Mouse (Mus musculus) forebrain, embryonic 16.5 days (tissue): ENCODE measurements around the gene Cmas. TPM values are rescaled to one million over a fixed set of nuclear protein-coding genes. Genes with fewer than 3 reads are reported as not detected.
A peak's percentile ranks its signal among the peaks of the same experiment; 100 is the strongest.

Experiments
- ATAC-seq: fragments of 200-750 bp; cut with Nextera tagmentation; 2 replicates; pipeline ENCODE4 v1.8.0; 2017; ENCODE audit warnings: mild to moderate bottlenecking, moderate library complexity
- H3K27ac ChIP-seq: fragments of 300-500 bp; sonication (generic); 2 replicates; pipeline ENCODE4 v1.5.1; 2014; ENCODE audit warnings: low read length, control low read depth
- H3K27me3 ChIP-seq: fragments of 300-500 bp; sonication (generic); replicated peaks from 2 replicates; pipeline ENCODE4 v1.6.1; 2014; ENCODE audit warnings: low read length; ENCODE audit not compliant: control insufficient read depth, insufficient read depth
- H3K36me3 ChIP-seq: fragments of 300-500 bp; sonication (generic); 2 replicates; pipeline ENCODE4 v1.6.1; 2014; ENCODE audit not compliant: control insufficient read depth, insufficient read depth
- H3K4me1 ChIP-seq: fragments of 300-500 bp; sonication (generic); replicated peaks from 2 replicates; pipeline ENCODE4 v1.6.1; 2014; ENCODE audit warnings: low read length; ENCODE audit not compliant: control insufficient read depth, insufficient read depth
- H3K4me2 ChIP-seq: fragments of 300-500 bp; sonication (generic); 2 replicates; pipeline ENCODE4 v1.6.1; 2014; ENCODE audit warnings: mild to moderate bottlenecking, low read length, control low read depth
- H3K4me3 ChIP-seq: fragments of 300-500 bp; sonication (generic); replicated peaks from 2 replicates; pipeline ENCODE4 v1.5.1; 2014; ENCODE audit warnings: mild to moderate bottlenecking, low read length, control low read depth
- H3K9ac ChIP-seq: fragments of 300-500 bp; sonication (generic); replicated peaks from 2 replicates; pipeline ENCODE4 v1.6.1; 2014; ENCODE audit warnings: low read depth, low read length, control low read depth
- H3K9me3 ChIP-seq: fragments of 300-500 bp; sonication (generic); 2 replicates; pipeline ENCODE4 v1.6.1; 2016; ENCODE audit warnings: low read length; ENCODE audit not compliant: control insufficient read depth
- WGBS: fragments of 180-500 bp; shearing (Covaris S2); extraction: QIAGEN DNeasy Blood & Tissue Kit; methylation state at CpG from one replicate; pipeline ENCODE4 v1.1.7; 2014; 5-methylcytosine and 5-hydroxymethylcytosine counted together
- polyA plus RNA-seq: library from polyadenylated mRNA; unstranded; fragments of >200 nt; fragmentation: Nextera tagmentation; extraction: Ambion mirVana; gene quantifications from 2 replicates; pipeline ENCODE4 v1.2.1, GENCODE M21; 2015

Gene Cmas
- polyA plus RNA-seq, 1 experiment from 2014 or later: 150 TPM

DNA sequence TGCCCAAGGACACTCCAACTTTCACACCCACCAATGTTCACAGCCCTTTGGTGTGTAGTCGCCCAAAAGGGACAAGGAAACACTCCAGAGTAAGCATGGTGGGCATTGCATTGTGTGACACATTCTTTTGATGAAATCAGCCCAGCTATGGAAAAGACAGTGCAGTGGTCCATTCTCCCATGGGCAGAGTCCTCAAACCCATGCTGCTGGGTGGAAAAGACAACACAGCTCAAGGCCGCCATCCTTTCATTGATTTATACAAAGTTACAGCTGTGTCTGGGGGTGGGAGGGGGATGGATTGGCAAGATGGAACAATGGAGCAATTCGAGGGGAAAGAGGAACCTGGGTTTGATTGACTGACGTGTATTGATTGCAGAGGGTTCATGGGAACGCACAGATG lies 56.5 kb downstream of the Cmas start:
- no peak overlapping the region for H3K4me2 ChIP-seq
- WGBS: 42% methylated on average over 5 of the region's 5 CpGs
- no peak for ATAC-seq
- H3K4me3 ChIP-seq: no peak overlapping the region
- peaks cover 14% of the 10 kb centered on the region for H3K4me1 ChIP-seq
- H3K9me3 ChIP-seq: no peaks in the 10 kb centered on the region
- H3K9ac ChIP-seq: no peak overlapping the region
- H3K36me3 ChIP-seq: no peaks in the 10 kb centered on the region
- no peak overlapping the region for H3K27ac ChIP-seq
- H3K27me3 ChIP-seq: no peaks in the 10 kb centered on the region

DNA sequence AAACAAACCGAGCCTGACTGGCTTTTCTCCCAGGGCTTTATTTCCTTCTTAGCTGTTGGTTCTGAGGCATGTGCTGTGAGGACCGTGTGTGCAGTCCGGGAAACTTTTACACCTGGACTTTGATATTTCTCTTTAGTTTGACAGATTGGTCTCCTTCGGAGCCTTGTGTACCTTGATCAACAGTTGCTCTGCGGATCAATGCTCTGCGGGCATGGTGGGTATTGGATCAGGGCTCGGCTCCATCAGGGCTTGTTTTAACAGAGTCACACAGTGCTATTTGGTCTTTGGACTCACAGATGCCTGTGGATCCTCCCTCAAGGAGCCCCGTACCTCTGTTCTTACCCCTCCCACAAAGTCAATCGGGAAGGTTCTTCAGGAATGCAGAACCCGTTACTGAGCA lies 57.5 kb downstream of the Cmas start:
- no peaks in the 10 kb centered on the region for H3K9me3 ChIP-seq
- peak overlapping the region; percentile 61 for H3K4me2 ChIP-seq
- H3K27ac ChIP-seq: no peak overlapping the region
- H3K27me3 ChIP-seq: no peaks in the 10 kb centered on the region
- H3K4me1 ChIP-seq: peaks cover 14% of the 10 kb centered on the region
- no peak overlapping the region for H3K4me3 ChIP-seq
- H3K9ac ChIP-seq: no peak overlapping the region
- H3K36me3 ChIP-seq: no peaks in the 10 kb centered on the region
- ATAC-seq: peak; percentile 16; the same call in 1 of the 2 replicates
- 49% methylated on average over 10 of the region's 10 CpGs for WGBS

DNA sequence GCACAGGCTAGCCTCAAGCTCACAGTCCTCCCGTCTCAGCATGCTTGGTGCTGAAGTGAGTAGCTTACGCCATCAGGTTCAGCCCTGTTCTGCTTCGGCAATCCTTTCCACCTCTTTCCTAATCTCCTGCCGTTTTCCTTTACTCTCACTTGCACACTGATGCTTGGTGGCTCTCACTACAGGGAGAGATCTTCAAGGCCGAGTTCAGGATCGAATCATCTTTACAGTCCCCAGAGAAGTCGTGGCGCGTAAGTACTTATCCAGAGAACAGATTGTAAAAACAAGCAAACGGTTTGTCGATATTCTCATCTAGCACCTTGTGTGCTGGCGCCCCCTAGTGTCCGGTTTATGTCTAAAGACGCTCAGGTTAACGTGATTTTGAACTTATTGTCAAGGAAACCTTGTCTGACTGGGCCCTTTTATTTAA lies 58.0 kb downstream of the Cmas start:
- Histone ChIP-seq H3K9ac (peak overlapping the region; percentile 56), H3K4me3 (peak overlapping the region; percentile 38), H3K36me3 (no peaks in the 10 kb centered on the region), H3K9me3 (no peaks in the 10 kb centered on the region), H3K4me2 (peak overlapping the region; percentile 61), H3K4me1 (peaks cover 14% of the 10 kb centered on the region), H3K27ac (no peak overlapping the region), H3K27me3 (no peaks in the 10 kb centered on the region)
- WGBS: 4% methylated on average over 15 of the region's 15 CpGs
- ATAC-seq: peak; percentile 57

DNA sequence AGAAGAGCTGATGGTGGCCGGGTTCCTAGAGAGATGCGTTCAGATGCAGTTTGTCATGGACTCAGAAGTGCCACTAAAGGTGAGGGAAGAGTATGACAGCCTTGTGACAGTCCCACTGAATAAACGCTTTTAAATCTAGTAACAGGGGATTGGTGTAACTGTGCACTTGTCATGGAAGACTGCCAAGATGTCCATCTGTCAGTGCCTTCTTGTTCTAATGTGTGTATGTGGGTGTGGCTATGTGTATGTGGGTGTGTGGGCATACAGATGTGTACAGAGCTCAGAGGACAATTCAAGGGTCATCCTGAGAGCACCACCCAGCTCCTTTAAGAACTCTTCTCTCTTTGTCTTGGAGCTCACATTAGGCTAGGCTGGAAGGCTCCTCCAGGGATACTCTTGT lies 59.0 kb downstream of the Cmas start:
- ATAC-seq: peak; percentile 28
- no peaks in the 10 kb centered on the region for H3K36me3 ChIP-seq
- WGBS: 54% methylated on average over 3 of the region's 3 CpGs

DNA sequence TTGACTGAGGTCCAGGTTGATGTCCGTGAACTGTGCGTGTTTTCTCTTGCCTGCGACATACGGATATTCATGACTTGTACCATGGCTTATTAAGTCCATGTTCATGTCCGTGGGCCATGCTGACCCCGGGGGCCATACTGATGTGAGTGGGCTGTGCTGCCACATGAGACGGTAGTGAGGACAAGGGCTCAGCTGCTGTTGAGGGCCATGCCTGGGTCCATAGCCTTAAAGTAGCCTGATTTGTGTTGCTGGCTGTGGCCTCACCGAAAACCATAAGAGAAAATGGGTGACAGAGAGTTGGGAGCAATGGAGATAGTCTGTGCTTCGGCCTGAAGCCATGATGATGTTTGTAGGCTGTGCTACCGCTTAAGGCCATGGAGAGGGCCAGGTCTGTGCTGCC lies 61.8 kb downstream of the Cmas start:
- Histone ChIP-seq H3K4me3 (no peak overlapping the region), H3K27ac (no peak overlapping the region), H3K36me3 (no peaks in the 10 kb centered on the region), H3K4me2 (no peak overlapping the region), H3K9me3 (no peaks in the 10 kb centered on the region), H3K27me3 (no peaks in the 10 kb centered on the region), H3K9ac (no peak overlapping the region), H3K4me1 (peaks cover 14% of the 10 kb centered on the region)
- ATAC-seq: no peak
- 97% methylated on average over 10 of the region's 10 CpGs for WGBS

More for the DNA sequence above, 59.0 kb downstream of the Cmas start:
- Histone ChIP-seq H3K27me3 (no peaks in the 10 kb centered on the region), H3K4me1 (peaks cover 14% of the 10 kb centered on the region), H3K4me3 (no peak overlapping the region), H3K9ac (no peak overlapping the region), H3K4me2 (no peak overlapping the region), H3K9me3 (no peaks in the 10 kb centered on the region), H3K27ac (no peak overlapping the region)

DNA sequence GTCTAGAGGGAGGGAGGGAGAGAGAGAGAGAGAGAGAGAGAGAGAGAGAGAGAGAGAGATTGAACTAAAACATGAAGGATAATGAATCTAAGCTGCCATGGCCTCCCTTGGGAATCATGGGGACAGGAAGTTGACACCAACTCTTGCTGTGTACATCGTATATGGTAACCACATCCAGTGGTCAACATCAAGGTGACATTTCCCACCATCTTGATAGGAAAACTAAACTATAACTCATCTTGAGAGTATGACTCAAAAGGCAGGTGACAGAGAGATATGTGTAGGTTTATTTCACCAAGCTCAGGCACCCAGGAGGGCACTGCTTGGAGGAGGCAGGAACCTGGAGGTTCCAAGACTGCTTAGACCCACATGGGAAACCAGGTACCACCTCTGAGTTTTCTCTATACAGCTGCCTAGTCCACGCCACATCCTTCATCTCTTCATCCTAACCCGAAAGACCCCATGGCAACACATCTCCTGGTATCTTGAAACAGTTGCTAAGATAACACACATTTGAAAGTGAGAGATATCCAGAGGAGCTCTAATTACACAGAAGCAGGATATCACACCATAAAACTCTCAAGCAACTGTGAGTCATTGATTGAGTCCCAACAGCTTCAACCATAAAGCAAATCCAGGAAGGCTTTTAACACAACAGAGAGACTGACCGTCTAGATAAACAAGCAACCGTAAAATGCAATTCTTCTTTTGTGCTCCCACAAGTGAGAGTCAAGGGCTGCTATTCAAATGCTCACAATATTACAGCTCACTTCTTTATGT lies 66.7 kb downstream of the Cmas start:
- ATAC-seq: no peak
- Histone ChIP-seq H3K4me1 (no peaks in the 10 kb centered on the region), H3K9me3 (no peaks in the 10 kb centered on the region), H3K9ac (no peak overlapping the region), H3K27ac (no peak overlapping the region), H3K4me3 (no peak overlapping the region), H3K36me3 (no peaks in the 10 kb centered on the region), H3K4me2 (no peak overlapping the region), H3K27me3 (no peaks in the 10 kb centered on the region)
- WGBS: 89% methylated on average over 5 of the region's 5 CpGs

Other genes starting within 250 kb of the Cmas start
- gene Ldhb, start 248.7 kb upstream of the Cmas start, polyA plus RNA-seq: 452 and 466 TPM in 2 replicates
- gene Kcnj8, start 185.1 kb upstream of the Cmas start, polyA plus RNA-seq: 13.0 and 14.1 TPM in 2 replicates
- gene Abcc9, start 54.4 kb upstream of the Cmas start, polyA plus RNA-seq: 2.7 and 3.2 TPM in 2 replicates
- gene Sult6b2, start 47.8 kb downstream of the Cmas start, polyA plus RNA-seq: 0.11 and 0.28 TPM in 2 replicates
- gene St8sia1, start 207.8 kb downstream of the Cmas start, polyA plus RNA-seq: 6.4 and 6.7 TPM in 2 replicates